Mouse (Mus musculus): Measurements from ENCODE around the gene Zdhhc24.

DNA sequence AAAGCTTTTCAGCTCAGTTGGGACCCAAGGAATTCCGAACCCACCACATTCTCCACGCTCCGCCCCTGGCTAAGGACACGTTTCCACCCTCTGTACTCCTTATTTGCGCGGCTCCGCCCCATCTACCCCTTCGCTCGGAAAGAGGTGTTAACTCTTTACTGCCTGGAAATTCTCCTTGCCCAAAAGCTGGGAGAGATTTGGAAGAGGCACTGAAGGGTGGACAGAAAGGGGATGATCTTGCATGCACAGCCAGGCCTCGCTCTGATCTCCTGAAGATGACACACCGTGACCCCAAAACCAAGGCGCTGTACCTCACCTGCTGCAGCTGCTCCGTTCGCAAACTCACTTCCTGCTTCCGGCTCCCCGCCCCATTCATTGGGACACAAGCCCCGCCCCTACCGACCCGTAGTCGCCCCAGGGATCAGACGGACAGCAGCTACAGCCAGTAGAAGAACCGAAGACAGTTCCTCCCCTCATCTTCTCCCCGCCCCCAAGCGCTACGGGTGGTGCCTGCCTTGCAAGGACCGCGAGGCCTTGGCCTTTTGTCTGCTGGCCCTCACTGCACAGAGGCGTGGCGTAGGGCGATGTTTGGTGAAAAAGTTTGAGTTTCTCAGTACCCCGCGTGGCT, 49.5 kb downstream of the Zdhhc24 start, which contains the start of gene Dpp3:
- TF ChIP-seq CTCF (conservative IDR thresholded peaks at IDR 0.05; ENCODE audit: insufficient read depth, insufficient read length, low read depth, low read length) (no peak), POLR2A (IDR thresholded peaks at IDR 0.05; ENCODE audit: low read depth, low read length) (peak; percentile 17)

Data from kidney, adult 2 months (tissue).